Mouse (Mus musculus): Measurements from ENCODE around the gene Hmgcs1.
"Not testable (repeated sequence)": the region's sequence is repeated elsewhere in the genome, so short reads cannot be mapped to it uniquely, and the experiment has no call there.

Gene Hmgcs1

GRCm38 (mm10) chr13:119656246-119656645, 33.9 kb upstream of the Hmgcs1 start:
- no peaks in the 10 kb centered on the region for H3K27me3 ChIP-seq (ENCODE audit: insufficient read depth, low read length)
- H3K4me1 ChIP-seq (replicated peaks; ENCODE audit: low read depth, low read length) = no peaks in the 10 kb centered on the region
- no peaks in the 10 kb centered on the region for H3K36me3 ChIP-seq (ENCODE audit: insufficient read depth, low read length)
- no peak overlapping the region for H3K4me3 ChIP-seq (replicated peaks; ENCODE audit: low read length)
- no peak for TF ChIP-seq NANOG (IDR thresholded peaks at IDR 0.05; ENCODE audit: borderline replicate concordance, low read length)
- TF ChIP-seq POU5F1 (IDR thresholded peaks at IDR 0.05; ENCODE audit: borderline replicate concordance, low read length) = no peak
- no peak for TF ChIP-seq CTCF (conservative IDR thresholded peaks at IDR 0.05; ENCODE audit: low read length)
- H3K9me3 ChIP-seq (ENCODE audit: low read length) = peaks cover 17% of the 10 kb centered on the region

GRCm38 (mm10) chr13:119656846-119657416, 33.2 kb upstream of the Hmgcs1 start:
- H3K9me3 ChIP-seq (ENCODE audit: low read length) = peaks cover 17% of the 10 kb centered on the region
- no peaks in the 10 kb centered on the region for H3K36me3 ChIP-seq (ENCODE audit: insufficient read depth, low read length)
- TF ChIP-seq CTCF (conservative IDR thresholded peaks at IDR 0.05; ENCODE audit: low read length) (no peak), POU5F1 (IDR thresholded peaks at IDR 0.05; ENCODE audit: borderline replicate concordance, low read length) (no peak), NANOG (IDR thresholded peaks at IDR 0.05; ENCODE audit: borderline replicate concordance, low read length) (no peak)
- no peak overlapping the region for H3K4me3 ChIP-seq (replicated peaks; ENCODE audit: low read length)
- no peaks in the 10 kb centered on the region for H3K27me3 ChIP-seq (ENCODE audit: insufficient read depth, low read length)
- H3K4me1 ChIP-seq (replicated peaks; ENCODE audit: low read depth, low read length) = no peaks in the 10 kb centered on the region

DNA sequence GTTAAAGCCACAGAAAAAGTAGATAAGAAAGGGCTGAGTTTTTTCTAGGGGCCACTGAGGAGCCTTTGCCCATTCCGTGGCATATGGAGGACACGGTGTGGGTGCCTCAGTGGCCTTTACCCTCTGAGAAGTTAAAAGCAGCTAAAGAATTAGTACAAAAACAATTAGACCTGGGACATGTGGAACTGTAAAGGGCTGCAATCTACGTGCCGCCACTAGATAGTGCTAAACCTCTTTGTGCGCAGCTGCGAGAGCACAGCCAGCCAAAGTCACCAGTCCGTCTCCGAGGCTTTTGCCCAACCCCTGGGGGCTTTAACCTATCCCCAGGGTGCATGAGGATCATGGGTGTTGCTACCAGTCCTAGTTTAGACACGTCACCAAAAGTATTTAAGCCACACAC, 28.8 kb upstream of the Hmgcs1 start:
- H3K4me3 ChIP-seq (replicated peaks; ENCODE audit: low read length); H3K4me1 ChIP-seq (replicated peaks; ENCODE audit: low read depth, low read length); H3K36me3 ChIP-seq (ENCODE audit: insufficient read depth, low read length); H3K27me3 ChIP-seq (ENCODE audit: insufficient read depth, low read length): not testable (repeated sequence)
- H3K9me3 ChIP-seq (ENCODE audit: low read length) = peaks cover 17% of the 10 kb centered on the region

DNA sequence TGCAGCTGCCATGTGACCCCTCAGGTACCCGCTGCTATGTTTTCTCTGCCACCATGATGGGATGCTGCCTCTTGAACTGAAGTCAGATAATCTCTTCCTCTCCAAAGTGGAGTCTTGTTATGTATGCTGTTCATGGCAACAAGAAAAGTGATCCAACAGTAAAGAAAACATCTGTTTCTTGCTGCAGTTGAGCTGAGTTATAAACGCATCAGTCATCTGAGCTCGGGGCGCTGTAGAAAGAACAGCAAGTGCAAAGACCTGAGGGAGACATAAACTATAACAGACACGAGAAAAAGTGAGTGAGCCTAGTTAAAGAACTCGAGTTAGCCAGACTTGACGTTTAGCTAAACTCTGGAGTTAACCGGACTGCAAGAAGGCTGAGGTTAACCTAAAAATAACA, 11.4 kb upstream of the Hmgcs1 start:
- H3K9me3 ChIP-seq (ENCODE audit: low read length) = peaks cover 9% of the 10 kb centered on the region
- no peaks in the 10 kb centered on the region for H3K27me3 ChIP-seq (ENCODE audit: insufficient read depth, low read length)
- no peak for TF ChIP-seq NANOG (IDR thresholded peaks at IDR 0.05; ENCODE audit: borderline replicate concordance, low read length)
- H3K36me3 ChIP-seq (ENCODE audit: insufficient read depth, low read length) = no peaks in the 10 kb centered on the region
- no peak overlapping the region for H3K4me3 ChIP-seq (replicated peaks; ENCODE audit: low read length)
- H3K4me1 ChIP-seq (replicated peaks; ENCODE audit: low read depth, low read length) = no peaks in the 10 kb centered on the region

GRCm38 (mm10) chr13:119679721-119680120, 10.5 kb upstream of the Hmgcs1 start:
- H3K4me3 ChIP-seq (replicated peaks; ENCODE audit: low read length) = no peak overlapping the region
- H3K36me3 ChIP-seq (ENCODE audit: insufficient read depth, low read length) = no peaks in the 10 kb centered on the region
- peaks cover 3% of the 10 kb centered on the region; the same call in 1 of the 2 replicates for H3K9me3 ChIP-seq (ENCODE audit: low read length)
- TF ChIP-seq NANOG (IDR thresholded peaks at IDR 0.05; ENCODE audit: borderline replicate concordance, low read length) (no peak), POU5F1 (IDR thresholded peaks at IDR 0.05; ENCODE audit: borderline replicate concordance, low read length) (no peak), CTCF (conservative IDR thresholded peaks at IDR 0.05; ENCODE audit: low read length) (no peak)
- no peaks in the 10 kb centered on the region for H3K27me3 ChIP-seq (ENCODE audit: insufficient read depth, low read length)
- H3K4me1 ChIP-seq (replicated peaks; ENCODE audit: low read depth, low read length) = no peaks in the 10 kb centered on the region

- TF ChIP-seq NANOG (IDR thresholded peaks at IDR 0.05; ENCODE audit: borderline replicate concordance, low read length) (no peak), POU5F1 (IDR thresholded peaks at IDR 0.05; ENCODE audit: borderline replicate concordance, low read length) (no peak), CTCF (conservative IDR thresholded peaks at IDR 0.05; ENCODE audit: low read length) (no peak)
- Histone ChIP-seq H3K9me3 (ENCODE audit: low read length) (no peaks in the 10 kb centered on the region), H3K36me3 (ENCODE audit: insufficient read depth, low read length) (no peaks in the 10 kb centered on the region), H3K4me3 (replicated peaks; ENCODE audit: low read length) (no peak overlapping the region), H3K4me1 (replicated peaks; ENCODE audit: low read depth, low read length) (no peaks in the 10 kb centered on the region), H3K27me3 (ENCODE audit: insufficient read depth, low read length) (no peaks in the 10 kb centered on the region)
Observed at GRCm38 (mm10) chr13:119681161-119681560, 9.0 kb upstream of the Hmgcs1 start.

DNA sequence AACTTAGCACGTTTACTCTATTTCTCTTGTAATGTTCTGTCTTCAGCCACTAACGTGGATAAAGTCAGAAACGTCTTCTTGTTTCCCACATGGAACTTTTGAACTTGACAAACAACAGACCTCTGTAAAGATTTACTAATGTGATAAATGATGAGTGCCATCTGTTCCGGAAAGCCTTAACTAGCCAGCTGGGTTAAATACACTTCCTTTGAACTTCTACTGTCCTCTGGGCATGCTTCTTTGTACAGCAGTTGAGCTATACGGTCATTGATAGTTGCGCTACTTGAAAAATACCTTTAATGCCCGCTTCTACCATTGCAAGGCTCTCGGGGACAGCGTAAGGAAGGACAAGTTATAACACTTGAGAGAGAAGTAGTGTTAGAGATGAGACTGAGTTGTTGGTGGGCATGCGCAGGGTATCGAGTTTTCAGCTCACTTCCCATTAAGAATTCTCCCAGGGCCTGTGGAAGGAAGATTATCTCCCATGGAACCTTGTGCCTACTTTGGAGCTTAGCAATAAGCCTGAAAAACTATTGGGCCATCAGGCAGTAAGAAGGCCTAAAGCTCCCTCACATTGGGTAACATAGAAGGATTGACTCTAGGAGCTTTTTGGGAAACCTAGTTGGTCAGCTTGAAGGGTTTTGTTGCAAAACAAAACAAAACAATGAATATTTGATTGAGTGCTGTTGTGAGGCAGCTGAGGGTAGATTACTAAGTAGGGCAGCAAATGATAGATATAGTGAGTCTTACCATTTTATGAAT, 5.6 kb upstream of the Hmgcs1 start:
- Histone ChIP-seq H3K36me3 (ENCODE audit: insufficient read depth, low read length) (no peaks in the 10 kb centered on the region), H3K4me1 (replicated peaks; ENCODE audit: low read depth, low read length) (peaks cover 15% of the 10 kb centered on the region), H3K27me3 (ENCODE audit: insufficient read depth, low read length) (no peaks in the 10 kb centered on the region), H3K9me3 (ENCODE audit: low read length) (no peaks in the 10 kb centered on the region), H3K4me3 (replicated peaks; ENCODE audit: low read length) (no peak overlapping the region)
- no peak for TF ChIP-seq CTCF (conservative IDR thresholded peaks at IDR 0.05; ENCODE audit: low read length)
- TF ChIP-seq POU5F1 (IDR thresholded peaks at IDR 0.05; ENCODE audit: borderline replicate concordance, low read length) = no peak
- TF ChIP-seq NANOG (IDR thresholded peaks at IDR 0.05; ENCODE audit: borderline replicate concordance, low read length) = no peak

GRCm38 (mm10) chr13:119689709-119690038, 505 bp upstream of the Hmgcs1 start:
- no peaks in the 10 kb centered on the region for H3K9me3 ChIP-seq (ENCODE audit: low read length)
- H3K4me3 ChIP-seq (replicated peaks; ENCODE audit: low read length) = peak overlapping the region; percentile 70
- no peak for TF ChIP-seq NANOG (IDR thresholded peaks at IDR 0.05; ENCODE audit: borderline replicate concordance, low read length)
- no peak for TF ChIP-seq CTCF (conservative IDR thresholded peaks at IDR 0.05; ENCODE audit: low read length)
- no peak for TF ChIP-seq POU5F1 (IDR thresholded peaks at IDR 0.05; ENCODE audit: borderline replicate concordance, low read length)
- peaks cover 20% of the 10 kb centered on the region; the same call in 1 of the 2 replicates for H3K36me3 ChIP-seq (ENCODE audit: insufficient read depth, low read length)
- no peaks in the 10 kb centered on the region for H3K27me3 ChIP-seq (ENCODE audit: insufficient read depth, low read length)
- H3K4me1 ChIP-seq (replicated peaks; ENCODE audit: low read depth, low read length) = peaks cover 48% of the 10 kb centered on the region
